Mouse (Mus musculus) heart, postnatal 36 days (tissue): ENCODE results near the gene Epb41l4b. TPM values are rescaled to one million over a fixed set of nuclear protein-coding genes. Genes with fewer than 3 reads are reported as not detected.

Source experiments
- DNase-seq, 2 experiments: peaks; one replicate each; pipeline ENCODE4 v3.0.0; 2021 to 2022
- intact Hi-C: fragments of 180-260 bp; cut with DNase I; formaldehyde crosslinking; loops from one replicate; pipeline ENCODE4 v1.15.1; 2025
- total RNA-seq, 2 experiments: library from RNA; stranded (reverse); gene quantifications; 2 replicates each; pipeline ENCODE4 v1.2.3; 2021

Gene Epb41l4b
- total RNA-seq, 2 experiments from 2014 or later: 2.8 to 3.3 TPM

DNA sequence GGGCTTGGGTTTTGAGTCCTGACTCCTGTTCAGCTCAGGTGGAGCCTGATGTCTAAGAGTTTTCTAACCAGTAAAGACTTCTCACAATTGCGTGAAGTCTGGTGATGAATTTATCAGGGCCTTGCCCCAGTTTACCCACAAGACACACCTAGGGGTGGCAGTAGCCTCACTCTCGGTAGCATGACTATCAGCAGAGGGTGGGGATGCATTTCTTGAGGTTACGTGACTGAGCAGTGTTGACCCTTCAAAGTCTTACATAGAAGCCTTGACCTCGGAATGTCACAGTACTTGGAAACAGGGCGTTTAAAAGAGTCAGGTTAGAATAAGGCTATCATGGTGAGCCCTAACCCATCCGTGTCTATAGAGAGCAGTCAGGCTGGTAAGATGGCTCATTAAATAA is 23.3 kb downstream of the Epb41l4b start:
- DNase-seq: no peak
- intact Hi-C loops: loop anchor here (2.0 to 5.0 kb wide), 2 partner anchors 23 to 152 kb away; partner anchors contain the start of gene Epb41l4b

DNA sequence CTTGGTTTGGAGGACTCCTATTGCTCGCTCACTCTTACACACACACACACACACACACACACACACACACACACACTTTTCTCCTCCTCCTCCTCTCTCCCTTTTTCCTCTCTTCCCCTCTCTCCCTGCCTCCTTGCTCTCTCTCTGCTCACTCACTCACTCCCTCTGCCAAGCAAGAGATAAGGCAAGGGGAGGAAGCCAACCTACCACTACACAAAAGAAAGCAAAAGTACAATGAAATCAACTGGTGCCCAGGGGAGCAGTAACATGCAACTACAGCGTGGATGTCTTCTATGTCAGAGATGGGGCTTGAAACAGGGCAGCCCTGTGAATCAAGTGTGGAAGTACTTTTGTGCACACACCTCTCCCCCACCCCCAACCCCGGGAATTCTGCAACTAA is 24.4 kb downstream of the Epb41l4b start:
- intact Hi-C loops: no loop called here
- no peak for DNase-seq

DNA sequence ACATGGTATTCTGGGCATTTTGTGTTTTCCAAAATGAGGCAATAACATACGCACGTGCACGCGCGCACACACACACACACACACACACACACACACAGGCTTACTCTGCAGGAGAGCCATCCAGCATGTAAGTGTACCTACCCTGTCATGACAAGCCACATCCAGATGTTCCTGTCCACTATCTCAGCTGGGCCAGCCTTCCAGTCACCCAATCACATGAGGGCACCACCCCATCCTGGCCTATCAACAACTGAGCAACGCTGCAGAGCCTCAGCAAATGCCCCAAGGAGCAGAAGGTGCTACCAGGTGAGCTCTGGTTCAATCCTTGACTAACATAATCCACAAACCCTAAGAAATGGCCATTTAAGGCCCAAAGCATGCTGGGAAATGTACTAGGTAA is 27.0 kb downstream of the Epb41l4b start:
- no peak for DNase-seq
- intact Hi-C loops: no loop called here

DNA sequence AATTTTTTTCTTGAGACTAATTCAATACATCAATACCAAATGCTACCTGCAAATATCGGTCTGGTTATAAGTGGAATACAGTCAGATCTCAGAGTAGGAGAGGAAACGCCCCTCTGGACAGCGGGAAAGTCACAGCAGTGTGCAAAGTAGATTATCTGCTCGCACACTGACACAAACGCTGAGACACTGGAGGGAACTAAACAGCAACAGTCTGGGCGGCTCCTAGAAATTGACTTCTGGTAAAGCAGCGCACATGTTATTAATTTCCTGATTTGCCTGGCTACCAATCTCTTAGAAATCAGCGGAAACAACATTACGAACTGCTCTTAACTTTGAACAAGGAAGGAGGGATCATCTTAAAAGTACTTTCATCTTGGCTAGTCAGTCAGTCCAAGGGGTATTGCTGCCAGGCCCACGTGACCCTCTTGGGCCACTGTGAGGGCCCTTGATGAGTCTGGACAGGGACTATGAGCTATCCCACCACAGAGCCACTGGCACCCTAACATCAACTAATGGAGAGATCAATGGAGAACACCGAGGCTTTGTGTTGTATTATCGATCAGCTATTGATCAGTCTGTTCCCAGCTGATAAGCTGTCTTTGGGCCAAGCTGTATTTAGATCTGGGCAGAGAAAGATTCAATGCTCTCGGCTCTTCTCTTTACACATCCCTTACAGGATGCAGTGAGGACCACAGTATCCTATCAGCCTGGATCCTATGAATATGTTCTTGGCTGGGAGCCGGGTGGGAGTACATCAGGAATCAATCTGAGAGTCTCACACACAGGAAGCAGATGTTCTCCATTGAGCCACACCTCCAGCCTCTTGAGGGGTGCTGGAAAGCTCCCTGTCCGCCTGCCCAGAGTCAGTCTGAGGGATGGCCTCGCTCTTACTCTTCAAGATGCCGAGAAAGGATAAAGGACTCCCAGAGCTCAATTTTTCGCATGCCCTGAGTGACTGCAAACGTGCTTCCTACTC is 28.3 kb downstream of the Epb41l4b start:
- no peak for DNase-seq
- intact Hi-C loops: no loop called here

DNA sequence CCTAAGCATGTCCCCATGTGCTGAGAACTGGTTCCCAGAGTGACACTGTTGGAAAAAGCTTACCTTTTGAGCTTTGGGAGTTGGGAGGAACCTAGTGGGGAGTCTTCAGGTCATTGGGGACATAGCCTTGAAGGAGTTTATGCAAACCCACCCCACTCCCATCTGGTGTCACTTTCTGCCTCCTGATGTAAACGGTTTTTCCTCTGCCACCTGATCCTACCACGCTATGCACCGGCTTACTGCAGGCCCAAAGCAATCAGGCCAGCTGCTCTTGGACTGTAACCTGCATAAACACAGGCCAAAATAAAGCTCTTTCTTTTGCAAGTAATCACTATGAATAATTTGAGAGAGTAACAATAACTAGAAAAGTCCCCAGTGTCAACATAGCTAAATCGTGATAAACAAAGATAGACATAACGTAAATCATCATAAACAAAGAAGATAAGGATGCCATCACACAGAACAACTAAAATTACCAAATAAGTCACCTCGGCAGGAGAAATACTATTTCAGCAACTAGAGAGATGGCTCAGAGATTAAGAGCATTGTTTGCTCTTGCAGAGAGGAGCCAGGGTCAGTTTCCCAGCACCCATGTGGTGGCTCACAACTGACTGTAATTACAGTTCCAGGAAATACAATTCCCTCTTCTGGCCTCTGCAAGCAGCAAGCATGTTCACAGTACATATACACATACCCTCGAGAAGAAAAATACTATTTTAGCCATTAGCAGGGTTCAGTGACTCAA is 29.6 kb downstream of the Epb41l4b start:
- DNase-seq: no peak
- intact Hi-C loops: no loop called here

DNA sequence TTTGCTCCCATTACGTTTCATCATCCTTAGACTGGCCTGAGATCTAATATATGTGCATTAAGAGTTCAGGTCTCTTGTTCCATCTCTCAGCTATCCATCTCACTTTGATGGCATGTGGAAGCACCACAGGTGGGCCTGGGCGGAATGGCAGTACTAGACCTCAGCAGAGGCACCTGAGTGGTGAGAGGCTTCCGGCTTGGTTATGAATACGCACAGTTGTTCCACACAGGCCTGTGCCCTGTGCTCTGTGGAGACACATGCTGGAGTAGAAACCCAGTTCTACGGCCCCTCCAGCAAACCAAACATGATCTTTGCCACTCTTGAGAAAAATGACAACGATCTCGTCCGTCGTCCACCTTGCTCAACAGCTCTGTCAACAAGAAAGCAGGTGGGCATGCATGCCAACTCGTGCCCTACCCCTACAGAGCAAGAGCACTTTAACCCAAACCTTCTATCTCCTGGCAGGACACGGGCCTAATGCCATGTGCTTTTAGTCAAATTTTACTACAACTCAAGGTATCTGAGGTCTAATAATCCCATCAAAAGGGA is 31.2 kb downstream of the Epb41l4b start:
- DNase-seq: no peak
- intact Hi-C loops: no loop called here

DNA sequence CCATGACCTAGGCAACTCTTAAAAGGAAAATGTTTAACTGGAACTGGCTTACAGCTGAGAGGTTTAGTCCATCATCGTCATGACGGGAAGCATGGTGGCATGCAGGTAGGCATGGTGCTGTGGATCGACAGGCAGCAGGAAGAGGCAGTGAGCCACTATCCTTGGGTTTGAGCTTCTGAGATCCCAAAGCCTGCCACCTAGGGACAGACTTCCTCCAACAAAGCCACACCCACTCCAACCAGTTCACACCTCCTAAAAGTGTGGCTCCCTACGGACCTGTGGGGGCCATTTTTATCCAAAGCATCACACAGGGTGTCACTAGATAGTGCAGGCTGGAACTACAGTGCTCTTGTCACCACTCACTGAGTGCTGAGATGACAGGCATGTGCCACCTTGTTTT is 31.8 kb downstream of the Epb41l4b start:
- DNase-seq: no peak
- intact Hi-C loops: no loop called here

DNA sequence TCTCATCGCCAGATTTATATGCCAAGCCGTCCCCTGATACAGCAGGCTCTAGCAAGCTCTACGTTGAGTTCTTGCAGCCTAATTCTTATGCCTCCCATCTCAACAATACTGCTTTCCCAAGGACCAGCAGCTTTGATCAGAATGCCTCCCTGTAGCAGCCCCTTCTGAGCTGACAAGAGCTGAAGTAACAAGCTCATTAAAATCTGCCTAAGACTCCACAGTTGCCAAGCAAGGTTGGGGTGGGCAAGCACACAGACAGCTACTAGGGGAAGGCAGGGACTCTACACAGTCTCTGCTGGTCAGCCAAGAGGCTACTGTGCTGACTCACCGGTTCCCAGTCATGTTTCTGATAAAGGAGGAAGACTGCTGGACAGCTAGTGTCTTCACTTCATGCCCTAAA is 33.7 kb downstream of the Epb41l4b start:
- DNase-seq: no peak
- intact Hi-C loops: no loop called here

DNA sequence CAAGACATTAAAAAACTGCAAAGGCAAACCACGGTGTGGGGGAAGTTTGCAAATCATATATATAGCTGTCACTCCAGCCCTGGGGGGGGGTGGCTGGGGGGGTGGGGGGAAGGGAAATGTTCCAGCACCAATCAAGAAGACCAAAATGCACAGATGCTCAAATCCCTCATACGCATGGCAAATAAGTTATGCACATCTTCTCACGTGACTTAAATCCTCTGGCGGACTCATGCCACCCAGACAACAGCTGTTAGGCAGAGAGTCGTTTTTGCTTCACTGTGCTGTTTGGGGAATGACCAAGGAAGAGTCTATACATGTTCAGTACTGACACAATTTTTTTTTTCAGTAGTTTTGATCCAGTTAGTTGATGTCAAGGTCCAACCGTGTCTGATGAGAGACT is 37.9 kb downstream of the Epb41l4b start:
- DNase-seq: no peak
- intact Hi-C loops: no loop called here

DNA sequence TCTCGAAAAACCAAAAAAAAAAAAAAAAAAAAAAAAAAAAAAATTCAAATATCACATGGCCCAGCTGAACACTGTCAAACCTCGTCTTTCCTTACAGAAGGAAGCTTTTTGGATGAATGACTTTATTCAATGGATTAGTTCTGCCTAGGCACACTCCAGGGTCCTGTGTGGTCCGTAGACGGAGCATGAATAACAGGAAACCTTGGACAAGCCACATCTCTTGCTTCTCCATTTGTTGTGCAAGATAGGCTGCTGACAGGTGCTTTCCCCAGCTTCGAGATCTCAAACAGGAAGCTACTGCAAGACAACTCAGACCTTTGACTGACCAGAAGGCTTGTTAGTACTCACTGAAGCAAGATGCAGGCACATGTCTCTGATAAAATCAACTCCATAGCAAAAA is 39.4 kb downstream of the Epb41l4b start:
- DNase-seq: no peak
- intact Hi-C loops: no loop called here

DNA sequence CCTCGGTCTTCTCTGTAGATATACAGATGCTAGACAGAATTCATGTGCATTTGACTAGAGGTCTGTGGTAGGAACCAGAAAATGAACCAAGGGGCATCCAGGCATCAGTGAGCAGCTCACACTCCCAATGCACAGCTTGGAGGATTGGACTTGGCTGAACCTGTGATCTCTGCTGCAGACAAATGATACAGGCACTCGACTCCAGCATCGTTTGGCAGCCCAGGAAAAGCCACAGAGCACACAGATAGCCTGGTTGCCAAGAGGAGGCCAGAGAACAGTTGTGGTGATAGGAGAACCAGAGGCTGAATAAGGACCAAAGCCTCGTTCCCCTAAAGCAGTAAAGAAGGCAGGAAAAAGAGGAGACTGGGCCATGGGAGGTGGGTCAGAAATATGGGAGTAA is 42.1 kb downstream of the Epb41l4b start:
- DNase-seq: no peak
- intact Hi-C loops: no loop called here

DNA sequence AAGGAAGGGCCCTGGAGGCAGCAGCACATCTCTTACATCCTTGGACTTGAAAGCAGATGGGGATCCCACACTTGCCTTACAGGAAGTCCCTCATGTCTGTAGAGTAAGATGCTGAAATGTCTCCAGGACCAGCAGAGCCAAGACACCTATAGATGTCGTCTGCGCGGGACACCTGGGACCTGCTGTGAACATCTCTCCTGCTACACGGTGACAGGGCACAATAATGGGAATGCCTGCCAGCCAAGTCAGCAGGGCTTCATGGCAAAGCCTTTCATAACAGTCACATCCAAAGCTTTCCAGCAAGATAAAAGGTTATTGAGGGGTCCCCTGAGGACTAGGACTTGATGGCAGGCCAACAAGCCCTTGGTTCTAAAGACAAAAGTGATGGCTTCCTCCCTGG is 45.8 kb downstream of the Epb41l4b start:
- intact Hi-C loops: no loop called here
- no peak for DNase-seq

DNA sequence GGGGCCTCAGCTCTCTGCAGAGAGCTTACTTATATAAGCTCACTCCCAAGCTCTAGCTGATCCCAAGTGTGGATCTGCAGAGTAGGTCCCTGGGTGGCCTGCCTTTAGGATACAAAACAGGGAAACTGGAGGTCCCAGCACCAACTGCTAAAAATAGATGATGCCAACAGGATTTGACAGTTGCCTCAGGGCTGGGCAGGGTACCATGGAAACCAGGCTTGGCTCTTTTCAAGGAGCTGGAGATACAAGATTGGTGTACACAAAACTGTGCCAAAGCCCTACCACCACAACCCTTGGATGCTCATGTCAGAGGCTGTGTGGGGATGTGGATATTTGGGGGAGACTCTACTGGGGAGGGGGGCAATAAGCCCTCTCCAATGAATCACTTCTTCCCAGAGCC is 47.7 kb downstream of the Epb41l4b start:
- no peak for DNase-seq
- intact Hi-C loops: no loop called here

DNA sequence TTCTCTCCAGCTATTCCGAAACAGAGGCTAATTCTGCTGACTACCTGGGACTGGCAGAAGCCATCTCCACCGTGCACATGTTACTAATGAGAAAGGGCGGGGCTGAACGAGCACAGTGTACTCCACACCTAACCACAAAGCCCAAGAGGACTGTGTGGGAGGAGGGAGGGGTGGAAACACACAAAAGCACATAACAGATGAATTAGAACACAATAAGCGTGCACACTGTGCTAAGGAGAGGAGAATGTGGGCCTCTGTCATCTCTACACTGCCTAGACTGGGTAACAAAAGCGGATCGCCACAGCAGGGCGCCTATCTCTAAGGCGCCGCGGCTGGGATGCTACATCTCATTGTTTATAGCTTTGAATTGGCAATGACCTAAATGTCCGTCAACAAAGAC is 51.9 kb downstream of the Epb41l4b start:
- intact Hi-C loops: no loop called here
- DNase-seq: no peak

DNA sequence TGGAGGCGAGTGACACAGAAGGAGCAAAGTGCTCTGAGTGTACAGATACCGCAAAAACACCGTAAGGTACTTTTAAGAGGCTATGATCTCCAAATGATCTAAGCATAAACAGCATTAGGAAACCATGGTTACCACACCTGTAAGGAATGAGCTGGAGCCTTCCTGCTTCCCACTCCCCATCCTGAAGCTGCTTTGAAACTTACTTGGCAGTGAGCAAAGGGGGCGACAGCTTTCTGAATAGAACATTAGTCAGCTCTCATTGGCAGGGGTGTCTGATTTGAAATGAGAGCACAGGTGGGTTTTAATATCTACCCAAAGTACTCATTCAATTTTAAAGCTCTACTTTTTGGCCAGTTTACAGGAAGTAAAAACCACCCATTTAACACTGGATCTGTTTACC is 54.9 kb downstream of the Epb41l4b start:
- intact Hi-C loops: no loop called here
- no peak for DNase-seq

DNA sequence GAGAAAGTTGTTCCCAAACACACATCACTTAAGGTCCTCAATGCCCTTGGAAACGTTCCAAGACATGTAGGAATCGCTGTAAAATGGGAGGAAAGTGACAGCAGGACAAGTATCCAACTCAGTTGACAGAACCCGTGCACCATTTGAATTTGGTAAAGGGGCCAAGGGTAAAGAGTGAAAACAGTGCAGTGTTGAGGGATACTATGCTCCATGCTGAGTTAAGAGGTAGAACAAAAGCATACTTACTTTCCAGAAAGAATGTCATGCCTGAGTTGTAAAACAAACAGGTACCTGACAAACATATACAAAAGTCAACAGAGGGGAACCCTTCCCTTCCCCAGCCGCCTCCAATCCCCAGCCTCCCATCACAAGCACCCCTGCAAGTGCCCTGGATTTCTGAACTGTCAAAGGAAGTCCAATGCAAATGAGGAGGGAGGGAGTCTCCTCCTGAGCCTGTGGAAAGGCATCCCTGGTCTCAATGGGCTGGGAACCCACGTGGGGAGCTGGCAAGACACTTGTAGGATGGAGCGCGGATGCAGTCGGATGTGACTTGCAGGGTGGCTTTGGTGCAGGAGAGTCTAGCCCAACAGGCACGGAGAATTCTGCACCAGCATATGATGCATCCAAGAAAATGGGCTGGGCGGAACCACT is 57.4 kb downstream of the Epb41l4b start:
- DNase-seq: no peak
- intact Hi-C loops: no loop called here

DNA sequence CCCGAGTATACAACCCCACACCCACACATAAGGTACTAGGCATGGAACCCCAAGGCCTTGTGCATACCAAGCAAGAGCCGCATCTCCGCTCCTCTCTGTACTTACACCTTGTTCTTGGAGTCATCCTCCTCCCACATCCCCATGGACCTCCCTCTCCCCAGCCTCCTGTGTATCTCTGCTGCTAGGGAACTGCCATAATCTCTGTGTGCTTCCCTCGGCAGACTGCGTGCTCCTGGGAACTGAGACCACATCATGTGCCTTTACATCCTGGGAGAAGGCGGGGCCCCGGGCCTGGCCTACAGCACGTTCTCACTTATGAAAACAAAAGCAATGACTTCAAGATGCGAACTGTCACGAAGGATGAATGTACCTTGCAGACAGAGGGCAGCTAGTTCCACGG is 59.6 kb downstream of the Epb41l4b start:
- intact Hi-C loops: no loop called here
- DNase-seq: no peak

DNA sequence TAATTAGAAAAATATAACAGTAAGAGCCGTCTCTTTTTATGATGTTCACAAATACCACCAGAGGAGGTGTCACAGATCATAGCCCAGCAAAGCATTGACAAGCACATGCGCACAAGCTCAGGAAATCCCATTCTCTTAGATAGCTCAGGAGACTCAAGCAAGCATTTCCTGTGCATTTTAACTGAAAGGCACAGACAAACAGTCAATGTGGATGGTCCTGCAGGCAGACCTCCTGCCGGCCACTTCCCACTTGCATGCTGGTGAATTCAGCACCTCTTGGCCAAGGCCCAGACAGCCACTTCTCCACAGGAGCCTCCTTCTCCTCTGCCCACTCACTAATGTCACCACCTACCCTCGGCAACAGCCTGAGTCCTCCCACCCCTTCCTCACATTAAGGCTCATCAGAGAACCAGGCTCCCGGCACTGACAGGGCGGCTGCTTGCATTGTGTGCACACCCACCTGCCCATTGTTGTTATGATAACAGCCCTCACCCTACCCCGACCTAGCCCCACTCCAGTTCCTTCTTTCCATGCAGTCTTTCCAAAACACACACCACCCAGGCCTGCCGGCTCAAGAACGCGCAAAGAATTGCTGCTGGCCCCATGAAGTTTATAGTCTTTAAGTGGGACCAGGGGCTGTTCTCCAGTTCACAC is 60.3 kb downstream of the Epb41l4b start:
- intact Hi-C loops: no loop called here
- no peak for DNase-seq

DNA sequence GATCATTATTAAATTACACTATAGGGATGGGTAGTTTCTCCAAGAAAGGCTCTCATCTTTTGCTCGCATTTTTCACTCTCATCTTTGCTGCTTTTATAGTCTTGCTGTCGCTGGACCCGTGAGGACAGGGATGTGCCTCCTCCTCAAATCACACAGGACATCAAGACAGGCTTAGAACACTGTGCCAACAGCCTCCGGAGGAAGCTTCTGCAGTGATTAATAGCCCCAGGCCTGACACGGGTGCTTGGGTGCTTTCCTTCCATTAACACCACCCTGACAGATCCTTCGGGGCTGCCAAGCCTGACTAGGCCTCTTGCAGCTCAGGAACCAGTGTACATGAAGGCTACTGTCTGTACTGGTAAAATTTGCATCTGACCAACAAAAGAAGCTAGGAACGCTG is 61.8 kb downstream of the Epb41l4b start:
- intact Hi-C loops: no loop called here
- DNase-seq: no peak

DNA sequence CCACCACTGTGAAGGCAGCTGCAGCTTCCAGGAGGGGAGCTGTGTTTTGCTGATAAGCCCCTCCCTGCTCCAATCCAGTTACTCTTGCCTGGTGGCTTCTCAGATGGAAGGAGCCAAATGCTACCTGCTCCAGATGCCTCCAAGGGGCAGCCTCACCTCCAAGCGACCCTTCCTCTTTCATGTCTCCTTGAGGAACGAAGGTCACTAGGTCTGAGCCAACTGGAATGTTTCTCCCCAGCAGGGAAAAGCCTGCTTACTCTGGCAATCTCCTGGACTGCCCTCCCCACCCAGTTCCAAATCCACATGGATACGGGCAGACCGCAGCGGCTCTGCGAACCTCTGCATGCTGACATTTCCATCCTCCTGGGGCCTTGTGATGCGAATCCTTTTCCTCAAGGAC is 69.4 kb downstream of the Epb41l4b start:
- no peak for DNase-seq
- intact Hi-C loops: no loop called here

DNA sequence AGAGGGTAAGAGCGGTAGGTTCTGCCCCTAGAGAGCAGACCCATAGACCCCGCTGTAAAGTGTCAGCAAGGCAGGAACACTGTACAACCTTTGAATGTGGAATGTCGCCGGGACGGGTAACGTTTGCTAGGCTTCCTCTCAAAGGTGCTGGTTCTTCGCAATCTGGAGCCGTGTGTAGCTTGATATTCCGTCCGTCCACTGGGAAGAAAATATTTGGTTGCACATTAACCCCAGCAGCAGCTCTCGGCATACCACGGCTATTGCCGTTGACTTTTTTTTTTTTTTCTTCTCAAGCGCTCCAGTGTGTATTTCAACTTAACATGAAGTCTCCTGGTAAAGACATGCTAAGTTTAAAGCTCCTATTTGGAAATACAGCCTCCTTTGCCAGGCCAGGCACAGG is 70.1 kb downstream of the Epb41l4b start:
- intact Hi-C loops: no loop called here
- DNase-seq: no peak
